Mouse (Mus musculus) ES-Bruce4 (cell line): ENCODE measurements around the gene C130074G19Rik.

Source experiments
- CTCF ChIP-seq: IDR thresholded peaks from one replicate; pipeline ENCODE4 v1.8.1; 2011; ENCODE audit warnings: low read depth, low read length
- POLR2A ChIP-seq: IDR thresholded peaks from one replicate; pipeline ENCODE4 v1.8.1; 2011; ENCODE audit warnings: low read length; ENCODE audit not compliant: insufficient read depth

DNA sequence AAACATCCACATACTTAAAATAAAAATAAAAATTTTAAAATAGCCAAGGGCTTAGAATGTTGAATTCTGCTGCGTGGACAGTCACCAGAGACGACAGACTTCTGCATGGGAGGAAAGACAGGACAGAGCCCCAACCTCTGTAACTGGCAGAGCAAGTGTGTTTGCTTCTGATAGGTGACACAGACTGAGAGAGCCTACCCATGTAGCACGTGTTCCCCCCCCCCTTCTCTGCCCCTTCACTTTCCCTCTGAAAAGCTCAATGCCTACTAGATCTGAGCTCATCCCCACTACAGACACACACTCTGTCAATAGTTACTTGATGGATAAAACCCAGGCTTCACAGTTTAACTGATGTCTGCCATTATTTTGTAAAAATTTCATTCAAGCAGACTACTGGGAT, 36.0 kb downstream of the C130074G19Rik start:
- TF ChIP-seq POLR2A (no peak), CTCF (no peak)
